Mouse (Mus musculus): ENCODE measurements at regions not wholly inside any gene's neighbourhood (a gene's known extent, or its start where the extent isn't known, plus 50 kb on each side); places are given as distances from the start of the nearest gene placed in this dataset.

DNA sequence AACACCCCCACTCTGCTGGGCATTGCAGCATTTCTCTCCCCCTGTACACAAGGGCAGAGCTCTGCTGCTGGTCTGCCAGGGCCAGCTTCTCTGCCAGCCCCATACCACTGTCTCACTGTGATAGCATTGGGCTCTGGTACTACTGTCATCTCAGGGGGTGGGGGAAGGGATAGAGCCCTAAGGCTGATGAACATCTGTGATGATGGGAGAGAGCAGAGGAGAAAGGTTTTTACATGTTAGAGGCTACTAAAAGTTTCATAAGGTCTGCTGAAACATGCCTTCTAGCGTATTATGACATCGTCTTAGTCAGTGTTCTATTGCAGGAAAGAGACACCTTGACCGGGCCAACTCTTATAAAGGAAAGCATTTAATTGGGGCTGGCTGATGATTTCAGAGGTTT is 176.4 kb upstream of the Gjb5 start:
- DNase-seq (ENCODE audit: extremely low read depth, low read depth, low spot score) = peak; percentile 93

DNA sequence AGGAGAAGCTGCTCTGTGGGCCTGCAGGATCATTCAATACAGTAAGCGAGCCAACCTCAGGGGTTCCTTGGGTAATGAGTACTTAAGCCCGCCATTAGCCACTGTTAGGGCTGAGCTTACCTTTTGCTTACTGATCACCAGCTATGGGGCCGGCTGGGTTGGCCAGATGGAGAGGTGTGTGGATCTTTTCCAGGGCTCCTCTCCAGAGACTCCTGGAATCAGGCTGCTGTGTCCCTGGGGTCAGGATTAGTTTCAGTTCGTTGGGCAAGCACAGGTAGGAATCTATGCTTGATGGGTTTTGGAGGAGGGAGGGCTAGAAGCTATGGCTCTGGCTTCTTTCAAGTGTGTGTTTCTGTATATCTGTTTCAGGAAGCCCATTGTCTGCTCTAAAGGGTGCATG is 175.7 kb upstream of the Gjb5 start:
- peak; percentile 85 for DNase-seq (ENCODE audit: extremely low read depth, low read depth, low spot score)

DNA sequence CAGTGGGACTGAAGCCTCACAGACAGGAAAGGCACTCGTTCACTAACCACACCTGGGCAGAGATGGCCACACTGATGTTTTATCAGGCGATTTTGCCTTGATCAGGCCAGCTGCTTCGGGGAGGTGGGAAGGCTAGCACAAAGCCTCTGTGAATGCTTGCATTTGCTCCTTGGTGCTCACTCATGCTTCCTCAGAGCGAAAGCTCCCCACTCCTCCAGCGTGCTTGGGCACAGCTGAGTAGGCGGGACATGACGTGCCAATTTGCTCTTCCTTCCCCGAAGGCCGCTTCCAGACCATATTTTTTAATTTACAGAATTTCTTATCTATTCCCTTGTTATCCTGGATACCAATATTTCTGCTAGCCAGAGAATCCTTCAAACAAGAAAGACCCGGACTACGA is 172.8 kb upstream of the Gjb5 start:
- DNase-seq (ENCODE audit: extremely low read depth, low read depth, low spot score) = no peak

DNA sequence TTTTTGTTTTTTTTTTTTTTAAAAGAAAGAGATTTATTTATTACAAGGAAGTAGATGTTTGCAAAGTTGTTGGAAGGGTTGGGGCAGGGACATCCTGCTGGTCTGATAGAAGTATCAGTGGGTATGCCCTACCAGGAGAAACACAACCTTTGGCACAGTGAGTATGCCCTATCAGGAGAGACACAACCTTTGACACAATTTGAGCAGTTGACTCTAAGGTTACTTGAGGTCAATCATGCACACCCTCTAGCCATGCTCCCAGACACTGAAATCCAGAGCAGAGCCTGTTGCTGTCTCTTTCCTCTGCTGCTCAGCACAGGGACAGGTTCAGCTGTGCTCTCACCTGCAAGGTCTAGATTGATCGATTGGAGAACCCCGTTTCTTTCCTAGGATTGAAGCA is 164.2 kb upstream of the Gjb5 start:
- no peak for DNase-seq (ENCODE audit: extremely low read depth, low read depth, low spot score)

DNA sequence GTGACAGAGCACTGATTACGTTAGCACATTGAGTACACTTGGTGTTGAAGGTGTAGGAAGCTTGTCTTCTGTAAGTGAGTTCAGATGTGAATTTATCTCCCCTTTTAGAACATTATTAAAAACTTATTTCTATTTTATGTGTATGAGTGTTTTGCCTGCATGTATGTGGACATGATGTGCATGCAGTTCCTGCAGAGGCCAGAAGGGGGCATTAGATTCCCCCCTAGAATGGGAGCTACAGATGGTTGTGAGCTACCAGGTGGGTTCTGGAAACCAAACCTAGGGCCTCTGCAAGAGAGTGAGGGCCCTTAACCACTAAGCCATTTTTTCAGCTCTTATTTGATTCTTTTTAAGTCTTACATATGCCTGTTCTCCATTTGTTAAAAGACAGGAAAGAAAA is 160.0 kb upstream of the Gjb5 start:
- no peak for DNase-seq (ENCODE audit: extremely low read depth, low read depth, low spot score)

DNA sequence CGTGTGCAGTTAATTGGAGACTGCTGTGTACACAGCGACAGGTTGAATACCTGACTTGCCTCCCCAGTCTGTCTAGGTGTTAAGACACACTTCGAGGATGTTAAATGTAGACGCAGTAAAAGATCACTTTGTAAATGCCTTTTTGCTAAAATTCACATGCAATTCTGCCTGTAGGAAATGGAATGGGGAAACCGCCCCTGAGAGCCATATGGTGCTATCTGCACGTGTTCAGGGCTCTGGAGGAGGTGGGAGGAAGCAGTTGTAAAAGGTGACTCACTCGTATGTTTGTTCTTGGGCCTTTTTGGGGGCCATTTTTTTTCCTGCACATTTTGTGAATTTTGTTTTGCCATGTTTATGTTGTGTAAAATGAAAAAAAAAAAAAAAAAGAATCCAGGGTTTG is 159.6 kb upstream of the Gjb5 start:
- no peak for DNase-seq (ENCODE audit: extremely low read depth, low read depth, low spot score)

DNA sequence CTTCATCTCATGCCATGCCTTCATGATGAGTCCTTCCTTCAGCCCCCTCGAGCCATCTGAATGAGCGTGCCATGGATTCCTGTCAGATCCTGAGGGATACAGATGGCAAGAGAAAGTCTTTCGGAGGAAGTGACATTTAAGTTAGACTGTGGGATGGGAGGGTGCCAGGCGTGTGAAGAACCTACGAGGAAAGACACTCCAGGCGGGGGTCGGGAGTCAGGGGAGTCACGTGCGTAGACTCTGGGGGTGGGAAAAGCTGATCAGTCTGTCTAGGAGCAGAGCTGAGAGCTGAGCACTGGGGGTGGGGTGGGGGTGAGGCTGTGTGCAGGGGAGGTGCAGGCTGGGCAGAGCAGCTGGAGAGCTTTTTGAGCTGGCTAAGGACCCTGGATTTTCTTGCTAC is 152.0 kb upstream of the Gjb5 start:
- no peak for DNase-seq (ENCODE audit: extremely low read depth, low read depth, low spot score)

DNA sequence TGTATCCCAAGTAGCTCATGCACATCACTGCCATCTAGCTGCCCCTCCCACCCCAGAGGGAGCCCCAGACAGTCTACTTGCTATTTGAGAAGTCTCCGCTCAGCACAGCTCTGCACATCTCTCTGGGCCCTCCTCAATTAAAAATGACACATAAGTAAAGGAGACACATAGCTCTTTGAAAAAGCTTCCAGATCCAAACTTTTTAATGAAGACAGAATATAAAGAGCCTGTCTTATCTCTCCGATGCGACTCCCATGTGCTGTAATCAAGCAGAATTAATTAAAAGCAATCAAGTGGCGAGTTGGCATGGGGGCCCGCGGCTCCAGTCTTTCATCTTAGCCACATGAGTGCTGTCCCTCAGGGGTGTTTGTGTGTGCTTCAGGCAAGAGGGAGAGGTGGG is 144.6 kb upstream of the Gjb5 start:
- DNase-seq (ENCODE audit: extremely low read depth, low read depth, low spot score) = no peak

DNA sequence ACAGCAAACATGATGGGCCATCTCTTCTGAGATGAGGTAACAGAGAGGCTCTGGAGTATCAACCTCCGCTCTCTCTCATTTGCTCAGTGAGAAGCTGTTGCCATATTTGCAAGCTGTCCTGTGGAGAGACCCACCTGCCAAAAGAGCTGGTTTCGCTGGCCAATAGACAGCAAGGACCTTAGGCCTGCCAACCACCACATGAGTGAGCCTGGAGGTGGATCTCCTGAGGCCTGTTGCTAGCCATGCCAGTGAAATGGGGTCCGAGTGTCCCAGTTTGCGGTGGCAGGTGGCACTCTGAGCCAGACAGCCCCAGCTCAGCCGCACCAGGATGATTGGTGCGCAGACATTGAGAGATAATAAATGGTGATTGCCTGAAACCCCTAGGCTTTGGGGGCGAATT is 143.9 kb upstream of the Gjb5 start:
- DNase-seq (ENCODE audit: extremely low read depth, low read depth, low spot score) = no peak

DNA sequence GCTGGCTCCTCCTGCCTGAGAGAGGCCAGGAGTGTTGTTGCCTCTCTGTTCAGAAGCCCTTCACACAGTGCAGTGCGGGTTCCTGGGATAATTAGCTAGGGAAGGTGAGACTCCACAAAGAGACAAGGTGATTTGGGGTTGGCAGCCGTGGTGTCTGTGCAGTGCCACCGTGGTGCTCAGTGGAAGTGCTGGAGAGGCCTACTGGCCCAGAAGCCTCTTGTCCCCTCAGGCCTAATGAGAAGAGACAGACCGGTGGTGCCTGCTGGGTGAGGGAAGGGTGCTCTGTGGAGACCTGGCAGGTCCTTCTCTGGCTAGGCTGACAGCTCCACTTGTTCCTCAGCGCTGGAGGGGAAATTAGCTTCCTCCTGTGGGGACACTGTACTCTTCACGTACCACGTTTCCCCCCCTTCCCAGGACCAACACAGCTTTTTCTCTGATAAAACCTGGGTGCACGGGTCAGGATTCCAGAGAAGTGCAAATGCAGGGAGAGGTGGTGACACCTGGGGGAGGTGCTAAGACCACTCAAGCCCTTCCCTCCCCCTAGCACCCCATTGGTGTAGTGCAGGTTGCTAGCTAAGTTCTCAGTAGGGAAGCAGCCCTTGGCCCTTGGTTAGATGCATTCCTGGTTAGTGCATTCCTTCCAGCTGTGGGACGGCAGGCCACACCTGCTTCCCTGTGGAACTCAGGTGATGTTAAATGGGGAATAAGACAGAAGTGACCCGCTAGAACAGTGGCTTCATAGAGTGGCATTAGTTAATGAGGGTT is 129.2 kb upstream of the Gjb5 start:
- no peak for DNase-seq (ENCODE audit: extremely low read depth, low read depth, low spot score)

DNA sequence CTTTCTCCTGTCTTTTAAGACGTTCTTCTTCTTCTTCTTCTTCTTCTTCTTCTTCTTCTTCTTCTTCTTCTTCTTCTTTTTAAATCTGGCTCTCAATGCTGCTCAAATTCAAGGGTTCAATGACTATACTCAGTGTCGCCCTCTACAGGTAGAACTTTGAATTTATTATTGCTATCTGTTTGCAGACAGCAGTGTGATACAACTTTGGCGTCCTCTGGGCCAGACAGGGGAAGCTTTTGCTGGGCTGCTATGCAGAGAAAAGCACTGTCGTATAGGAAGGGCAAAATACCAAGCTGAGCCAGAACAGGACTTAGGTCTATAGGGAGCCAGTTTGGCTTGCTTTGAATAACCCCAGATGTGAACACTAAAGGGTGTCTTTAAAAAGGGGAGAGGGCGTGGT is 127.3 kb upstream of the Gjb5 start:
- DNase-seq (ENCODE audit: extremely low read depth, low read depth, low spot score) = no peak

DNA sequence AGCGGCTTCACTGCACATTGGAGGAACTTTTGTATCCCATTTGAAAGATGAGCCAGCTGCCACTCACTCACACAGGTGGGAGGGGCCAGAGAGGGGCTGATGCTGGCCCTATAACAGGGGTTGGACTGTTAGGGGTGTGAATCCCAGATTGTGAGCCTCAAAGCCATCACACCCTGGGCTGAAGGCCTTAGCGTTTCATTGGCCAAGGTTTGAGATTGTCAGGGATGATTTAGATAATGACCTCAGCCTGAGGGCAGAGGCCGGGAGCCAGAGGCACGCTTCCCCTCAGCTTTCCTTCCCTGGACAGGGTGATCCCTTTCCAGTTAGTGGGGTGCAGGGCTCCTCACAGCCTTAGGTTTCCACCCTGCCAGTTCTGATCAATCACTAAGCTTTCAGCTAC is 124.5 kb upstream of the Gjb5 start:
- DNase-seq (ENCODE audit: extremely low read depth, low read depth, low spot score) = no peak

DNA sequence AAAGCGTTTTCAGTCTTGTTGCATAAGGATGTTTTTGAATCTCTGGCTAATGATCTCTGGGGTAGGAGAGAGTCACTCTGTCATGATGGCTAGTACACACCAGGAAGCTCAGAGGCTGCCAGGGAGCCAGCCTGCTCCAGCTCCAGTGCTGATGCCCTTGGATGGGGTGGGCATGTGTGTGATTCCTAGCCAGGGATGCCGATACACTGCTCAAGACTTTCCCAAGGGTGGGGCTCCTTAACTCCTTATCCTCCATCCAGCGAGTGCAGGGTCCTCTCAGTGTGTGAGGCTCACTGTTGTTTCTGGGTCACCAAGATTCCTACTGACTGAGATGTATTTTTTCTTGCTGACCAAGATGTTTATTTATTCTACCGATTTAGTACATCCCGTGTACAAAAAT is 122.4 kb upstream of the Gjb5 start:
- DNase-seq (ENCODE audit: extremely low read depth, low read depth, low spot score) = no peak

DNA sequence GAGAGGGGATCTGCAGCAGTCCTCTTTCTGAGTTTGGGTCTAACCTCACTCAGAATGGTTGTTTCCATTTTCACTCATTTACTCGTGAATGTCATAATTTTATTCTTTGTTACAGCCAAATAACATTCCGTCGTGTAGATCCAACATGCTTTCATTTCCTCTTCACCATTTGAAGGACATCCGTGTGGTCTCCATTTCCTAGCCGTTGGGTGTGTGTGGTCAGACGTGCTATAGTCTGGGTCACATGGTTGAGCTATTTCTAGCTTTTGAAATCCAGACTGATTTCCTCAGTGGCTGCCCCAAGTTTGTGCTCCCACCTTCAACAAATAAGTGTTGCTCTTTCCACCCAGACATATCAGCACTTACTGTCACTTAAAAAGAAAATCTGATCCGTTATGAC is 111.9 kb upstream of the Gjb5 start:
- DNase-seq (ENCODE audit: extremely low read depth, low read depth, low spot score) = no peak

DNA sequence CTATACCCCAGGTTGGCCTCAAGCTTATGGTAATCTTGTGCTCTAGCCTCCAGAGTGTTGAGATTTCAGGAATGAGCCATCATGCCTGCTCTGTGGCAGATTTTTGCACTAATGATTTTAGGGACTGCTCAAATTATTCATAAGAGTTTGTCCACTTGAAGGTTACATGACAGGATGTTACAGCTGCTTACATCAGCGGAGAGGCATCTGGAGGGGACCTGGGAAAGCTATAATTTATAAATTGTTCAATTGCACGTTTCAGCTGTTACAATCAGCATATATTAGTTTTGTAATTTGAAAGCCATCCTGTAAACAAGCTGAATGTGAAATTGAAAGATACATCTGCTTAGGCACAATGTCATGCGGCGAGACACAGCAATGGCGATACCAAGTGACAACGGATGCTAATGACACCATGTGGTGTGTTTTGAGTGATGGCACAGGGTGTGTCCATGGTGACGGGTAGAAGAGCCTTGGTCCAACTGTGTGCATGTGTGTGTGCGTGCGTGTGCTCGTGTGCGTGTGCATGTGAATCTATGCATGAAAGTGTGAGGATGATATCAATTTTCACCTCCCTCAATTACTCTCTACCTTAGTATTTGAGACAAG is 96.6 kb upstream of the Gjb5 start:
- no peak for DNase-seq (ENCODE audit: extremely low read depth, low read depth, low spot score)

DNA sequence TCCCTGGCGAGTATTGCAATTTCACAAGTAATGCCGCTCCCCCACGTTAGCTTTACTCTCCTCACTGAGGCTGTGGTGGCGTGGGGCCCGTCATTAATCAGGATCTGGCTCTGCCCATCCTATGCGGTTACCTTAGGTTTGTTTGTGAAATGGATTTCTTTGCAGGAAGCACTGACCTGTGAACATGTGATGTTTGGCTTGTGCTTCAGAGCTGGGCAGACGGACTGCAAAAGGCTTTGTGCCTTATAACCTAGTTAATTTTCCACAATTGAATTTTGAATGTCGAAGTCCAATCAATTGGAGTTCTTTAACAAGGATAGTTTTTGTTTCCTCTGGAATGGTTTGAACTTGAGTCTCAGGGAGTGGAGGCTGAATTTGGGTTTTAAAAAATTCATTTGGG is 94.1 kb upstream of the Gjb5 start:
- DNase-seq (ENCODE audit: extremely low read depth, low read depth, low spot score) = no peak

DNA sequence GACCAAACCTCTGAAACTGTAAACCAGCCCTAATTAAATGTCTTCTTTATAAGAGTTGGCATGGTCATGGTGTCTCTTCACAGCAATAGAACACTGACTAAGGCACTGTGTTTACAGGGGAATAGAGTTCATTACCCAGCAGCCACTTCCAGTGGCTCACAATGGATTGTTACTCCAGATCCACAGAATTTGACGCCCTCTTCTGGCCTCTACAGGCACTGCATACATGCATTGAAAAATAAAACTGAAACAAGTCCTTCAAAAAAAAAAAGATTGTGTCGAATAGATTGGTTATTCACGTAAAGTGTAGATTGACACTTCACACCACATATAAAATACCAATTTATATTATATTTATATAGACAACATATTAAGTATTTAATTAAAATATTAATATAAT is 87.3 kb upstream of the Gjb5 start:
- DNase-seq (ENCODE audit: extremely low read depth, low read depth, low spot score) = no peak

DNA sequence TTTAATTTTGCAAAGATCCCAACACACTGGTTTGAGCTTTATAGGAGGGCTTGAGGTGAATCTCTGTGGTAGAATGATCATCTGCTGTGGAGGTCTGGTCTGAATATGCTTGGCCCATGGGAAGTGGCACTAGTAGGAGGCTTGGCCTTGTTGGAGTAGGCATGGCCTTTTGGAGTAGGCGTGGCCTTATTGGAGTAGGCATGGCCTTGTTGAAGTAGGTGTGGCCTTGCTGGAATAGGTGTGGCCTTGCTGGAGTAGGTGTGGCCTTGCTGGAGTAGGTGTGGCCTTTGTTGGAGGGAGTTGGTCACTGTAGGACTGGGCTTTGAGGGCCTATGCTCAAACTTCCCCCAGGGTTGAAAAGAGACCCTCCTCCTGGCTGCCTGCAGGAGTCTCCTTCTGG is 86.1 kb upstream of the Gjb5 start:
- no peak for DNase-seq (ENCODE audit: extremely low read depth, low read depth, low spot score)

DNA sequence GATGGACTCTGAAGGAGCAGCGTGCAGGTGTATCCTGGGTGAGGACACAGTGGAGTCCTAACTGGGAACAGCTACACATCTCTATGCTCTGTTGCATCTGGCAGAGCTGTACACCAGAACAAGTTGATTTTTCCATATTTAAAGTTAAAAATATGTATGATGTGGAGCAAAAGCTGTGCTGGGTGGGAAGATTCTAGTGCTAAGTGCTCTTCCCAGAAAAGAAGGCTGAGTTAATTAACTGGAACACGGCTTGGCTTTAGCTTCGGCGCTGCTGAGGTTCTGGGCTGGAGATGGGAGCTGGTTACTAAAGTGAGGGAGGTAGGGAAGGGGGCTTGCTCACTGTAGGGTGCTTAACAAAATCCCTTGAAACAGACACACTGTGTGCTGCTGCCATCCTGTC is 84.0 kb upstream of the Gjb5 start:
- no peak for DNase-seq (ENCODE audit: extremely low read depth, low read depth, low spot score)

DNA sequence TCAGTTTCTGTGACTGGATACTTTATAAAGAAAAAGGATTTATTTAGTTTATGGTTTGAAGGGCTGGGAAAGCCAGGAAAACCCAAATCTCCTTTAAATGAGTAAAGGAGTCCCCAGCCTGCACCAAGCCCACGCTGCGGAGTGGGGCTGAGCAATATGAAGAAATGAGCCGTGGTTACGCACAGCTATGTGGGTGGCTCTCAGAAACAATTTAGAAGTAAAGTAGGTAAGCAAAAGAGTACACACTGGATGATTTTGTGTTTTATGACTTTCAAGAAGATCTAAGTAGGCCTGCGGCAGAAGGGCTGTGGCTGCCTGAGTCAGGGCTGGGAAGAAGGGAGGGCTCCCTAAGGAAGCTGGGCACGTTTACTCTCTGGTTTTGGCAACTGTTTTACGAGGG is 82.6 kb upstream of the Gjb5 start:
- no peak for DNase-seq (ENCODE audit: extremely low read depth, low read depth, low spot score)

DNA sequence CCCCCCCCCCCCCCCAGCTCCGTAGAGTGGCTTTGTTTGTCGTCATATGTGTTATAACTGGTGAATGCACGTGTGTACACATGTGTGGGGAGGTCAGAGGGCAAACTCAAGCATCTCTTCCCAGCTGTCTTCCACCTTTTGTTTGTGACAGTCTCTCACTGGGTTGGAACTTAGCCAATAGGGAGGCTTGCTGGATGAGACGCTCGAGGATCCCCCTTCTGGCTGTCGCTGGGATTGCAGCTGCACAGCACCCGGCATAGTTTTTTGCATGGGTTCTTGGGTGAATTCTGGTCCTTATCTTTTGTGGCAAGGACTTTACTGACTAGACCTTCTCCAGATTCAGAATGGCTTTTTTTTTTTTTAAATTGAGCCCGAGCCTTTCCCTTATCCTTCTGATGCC is 77.1 kb upstream of the Gjb5 start:
- no peak for DNase-seq (ENCODE audit: extremely low read depth, low read depth, low spot score)

DNA sequence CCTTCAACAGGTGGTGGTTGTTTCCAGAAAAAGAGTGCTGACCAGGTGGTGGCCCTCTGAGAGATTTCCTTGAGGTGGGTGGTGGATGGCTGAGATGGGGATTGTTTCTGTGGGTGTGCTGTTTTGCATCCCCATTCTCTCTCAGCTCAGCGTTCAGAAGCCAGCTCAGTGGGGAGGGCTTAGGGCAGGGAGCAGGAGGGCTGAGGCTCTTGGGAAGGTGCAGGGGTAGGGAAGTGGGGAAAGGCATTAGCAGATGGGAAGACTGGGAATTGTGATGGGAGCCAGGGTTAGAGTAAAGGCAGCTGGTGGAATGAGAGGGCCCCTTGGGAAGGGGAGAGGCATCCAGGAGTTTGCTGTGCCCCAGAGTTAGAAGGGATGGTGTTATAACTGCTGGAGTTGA is 72.3 kb upstream of the Gjb5 start:
- no peak for DNase-seq (ENCODE audit: extremely low read depth, low read depth, low spot score)

DNA sequence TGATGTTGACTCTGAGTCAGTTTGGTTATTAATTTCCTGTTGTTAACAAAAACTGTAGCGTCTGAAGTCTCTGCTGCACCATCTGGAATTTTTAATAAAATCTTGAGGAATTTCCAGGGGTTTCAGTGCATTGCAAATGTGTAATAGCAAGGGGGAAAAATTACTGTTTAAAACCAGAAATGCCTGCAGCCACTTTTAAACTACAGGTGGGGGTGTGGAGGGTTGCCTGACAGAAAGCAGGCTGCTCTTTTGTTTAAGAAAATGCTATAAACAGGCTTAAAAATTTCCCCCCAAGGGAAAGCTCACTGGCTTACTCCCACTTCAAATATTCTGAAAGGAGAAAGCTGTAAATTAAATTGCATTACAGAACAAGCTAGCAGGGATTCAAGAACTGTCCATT is 71.8 kb upstream of the Gjb5 start:
- no peak for DNase-seq (ENCODE audit: extremely low read depth, low read depth, low spot score)

Measured in fat pad, adult 2 months (tissue).